ENCODE assay signal across 8 mouse cellular contexts in genomic region chr1:181852466-181852865, GRCm38 (mm10). TPM values are rescaled to one million over a fixed set of nuclear protein-coding genes. Genes with fewer than 3 reads are reported as not detected.
DNase-seq lines count a peak whose midpoint lies in the region; ATAC-seq and TF ChIP-seq lines count a peak whose summit lies in the region.

No protein-coding gene starts in this region.

- 45% methylated on average over 13 of the region's 13 CpGs for WGBS in intestine, embryonic 15.5 days
- 35% methylated on average over 13 of the region's 13 CpGs for whole genome bisulfite sequencing in lung, embryonic 14.5 days

- peaks cover 4% of the 10 kb centered on the region; the same call in 1 of the 2 replicates for H3K9me3 ChIP-seq in ES-Bruce4 (replicated peaks; ENCODE audit: control insufficient read depth, insufficient read depth, low read length, poor library complexity, severe bottlenecking)
- H3K9me3 ChIP-seq in intestine, embryonic 15.5 days = no peaks in the 10 kb centered on the region
- H3K9me3 ChIP-seq in lung, embryonic 14.5 days (ENCODE audit: low read depth, low read length) = no peaks in the 10 kb centered on the region; the same call in 1 of the 2 replicates

- peak overlapping the region; percentile 59 for H3K4me2 ChIP-seq in intestine, embryonic 15.5 days (replicated peaks)
- H3K4me2 ChIP-seq in lung, embryonic 14.5 days = peak overlapping the region; percentile 57

- ATAC-seq in intestine, embryonic 15.5 days = peak; percentile 55
- ATAC-seq in lung, embryonic 14.5 days (ENCODE audit: insufficient read depth) = peak; percentile 66; the same call in 1 of the 2 replicates
- no peak for ATAC-seq in erythroblast, adult 5-6 weeks (replicated peaks; ENCODE audit: low FRiP score, poor library complexity, severe bottlenecking)
- ATAC-seq in frontal cortex, adult (ENCODE audit: low TSS enrichment) = no peak

- H3K4me3 ChIP-seq in ES-Bruce4 (ENCODE audit: low read depth, low read length) = 0 out of 2 replicates have a peak overlapping the region, but pooled peaks have one; percentile 5
- H3K4me3 ChIP-seq in intestine, embryonic 15.5 days (replicated peaks) = peak overlapping the region; percentile 15
- H3K4me3 ChIP-seq in lung, embryonic 14.5 days (ENCODE audit: low read depth, low read length) = peak overlapping the region; percentile 19

- H3K27me3 ChIP-seq in ES-Bruce4 (ENCODE audit: control insufficient read depth, insufficient read depth, low read length, poor library complexity, severe bottlenecking) = no peaks in the 10 kb centered on the region
- H3K27me3 ChIP-seq in intestine, embryonic 15.5 days (replicated peaks) = no peaks in the 10 kb centered on the region
- H3K27me3 ChIP-seq in lung, embryonic 14.5 days (ENCODE audit: insufficient read depth, low read length) = no peaks in the 10 kb centered on the region

- DNase-seq in A20 (ENCODE audit: low read depth, low spot score) = peak; percentile 79
- DNase-seq in lung, embryonic 14.5 days = peak; percentile 55
- peak; percentile 60 for DNase-seq in thymus, postnatal 25 days
- DNase-seq in gastrocnemius, adult 18-20 months (ENCODE audit: low spot score) = no peak

- TF ChIP-seq POLR2A in ES-Bruce4 (IDR thresholded peaks at IDR 0.05; ENCODE audit: insufficient read depth, low read length) = no peak

- no peaks in the 10 kb centered on the region for H3K36me3 ChIP-seq in ES-Bruce4 (ENCODE audit: control insufficient read depth, insufficient read depth, low read length, poor library complexity, severe bottlenecking)
- no peaks in the 10 kb centered on the region for H3K36me3 ChIP-seq in intestine, embryonic 15.5 days
- H3K36me3 ChIP-seq in lung, embryonic 14.5 days (ENCODE audit: insufficient read depth) = no peaks in the 10 kb centered on the region

- no peak overlapping the region for H3K9ac ChIP-seq in ES-Bruce4 (ENCODE audit: low read depth, poor library complexity, severe bottlenecking)
- H3K9ac ChIP-seq in intestine, embryonic 15.5 days = no peak overlapping the region
- H3K9ac ChIP-seq in lung, embryonic 14.5 days = no peak overlapping the region

- no peak for TF ChIP-seq EP300 in ES-Bruce4 (IDR thresholded peaks at IDR 0.05; ENCODE audit: insufficient read depth, low read depth, low read length)

- TF ChIP-seq CTCF in ES-Bruce4 (IDR thresholded peaks at IDR 0.05; ENCODE audit: low read depth, low read length) = no peak
- TF ChIP-seq CTCF in lung, embryonic 14.5 days (IDR thresholded peaks at IDR 0.05; ENCODE audit: low read depth) = no peak

- H3K4me1 ChIP-seq in ES-Bruce4 (ENCODE audit: control insufficient read depth, insufficient read depth, low read length) = no peaks in the 10 kb centered on the region
- peaks cover 3% of the 10 kb centered on the region; the same call in 1 of the 2 replicates for H3K4me1 ChIP-seq in intestine, embryonic 15.5 days (replicated peaks)
- peaks cover 4% of the 10 kb centered on the region; the same call in 1 of the 2 replicates for H3K4me1 ChIP-seq in lung, embryonic 14.5 days (ENCODE audit: insufficient read depth)

- 0 out of 2 replicates have a peak overlapping the region, but pooled peaks have one; percentile 4 for H3K27ac ChIP-seq in ES-Bruce4 (ENCODE audit: insufficient read depth, low read length)
- H3K27ac ChIP-seq in intestine, embryonic 15.5 days = peak overlapping the region; percentile 13; the same call in 1 of the 2 replicates
- peak overlapping the region; percentile 81; the same call in 1 of the 2 replicates for H3K27ac ChIP-seq in lung, embryonic 14.5 days (ENCODE audit: low read depth)

RNA-seq across cellular contexts. Expression of gene Lbr, which starts 9.6 kb away (rescaled TPM):
- polyA plus RNA-seq in ES-Bruce4 (2011; ENCODE audit: insufficient read depth, insufficient read length, low read depth, missing spikeins) = 335 and 343 TPM in 2 replicates
- polyA plus RNA-seq in intestine, embryonic 15.5 days (2015; fragmentation: Nextera tagmentation; extraction: Ambion mirVana) = 138 and 156 TPM in 2 replicates
- polyA plus RNA-seq in lung, embryonic 14.5 days (2014; fragmentation: Nextera tagmentation; extraction: Ambion mirVana) = 137 and 141 TPM in 2 replicates
- total RNA-seq in erythroblast, adult 5-6 weeks (2015; ENCODE audit: low replicate concordance) = 197 and 222 TPM in 2 replicates
- 204 and 248 TPM in 2 replicates for total RNA-seq in erythroblast, adult 5-6 weeks (2017; ENCODE audit: low replicate concordance)
- 10 to 100 TPM; 20.7 to 24.4 TPM for total RNA-seq in gastrocnemius, adult 18-20 months (2021)

Comparison
In these comparisons a context has a peak if more than half of its experiments do, and no peak if none do; other contexts are left out.
1. H3K27ac ChIP-seq: peak in every context shown above with its lines; median percentile 81 in lung, embryonic 14.5 days; 13 in intestine, embryonic 15.5 days; 4 in ES-Bruce4.
2. ATAC-seq: peak in intestine, embryonic 15.5 days (single experiment) and lung, embryonic 14.5 days (single experiment); none in erythroblast, adult 5-6 weeks (single experiment) and frontal cortex, adult (single experiment).
3. Peak in every context shown above with its lines, with median percentiles within 50 percentile points of each other: H3K4me3 ChIP-seq.